Mouse (Mus musculus) embryonic facial prominence, embryonic 10.5 days (tissue): ENCODE data around the gene Gabbr2. TPM values are rescaled to one million over a fixed set of nuclear protein-coding genes. Genes with fewer than 3 reads are reported as not detected.
A peak's percentile ranks its signal among the peaks of the same experiment; 100 is the strongest.

ENCODE experiments used
- DNase-seq: peaks from one replicate; pipeline ENCODE4 v3.0.0-alpha.2; 2017; ENCODE audit warnings: low spot score
- H3K27ac ChIP-seq: fragments of 300-500 bp; sonication (generic); replicated peaks from 2 replicates; pipeline ENCODE4 v1.5.1; 2016; ENCODE audit warnings: mild to moderate bottlenecking
- H3K27me3 ChIP-seq: fragments of 300-500 bp; sonication (generic); replicated peaks from 2 replicates; pipeline ENCODE4 v1.6.1; 2016; ENCODE audit warnings: low read depth, mild to moderate bottlenecking; ENCODE audit not compliant: poor library complexity, severe bottlenecking
- H3K36me3 ChIP-seq: fragments of 300-500 bp; sonication (generic); replicated peaks from 2 replicates; pipeline ENCODE4 v1.6.1; 2016; ENCODE audit warnings: mild to moderate bottlenecking, moderate library complexity
- H3K4me1 ChIP-seq: fragments of 300-500 bp; sonication (generic); 2 replicates; pipeline ENCODE4 v1.6.1; 2016
- H3K4me3 ChIP-seq: fragments of 300-500 bp; sonication (generic); 2 replicates; pipeline ENCODE4 v1.5.1; 2016; ENCODE audit warnings: mild to moderate bottlenecking, moderate library complexity
- H3K9me3 ChIP-seq: fragments of 300-500 bp; sonication (generic); 2 replicates; pipeline ENCODE4 v1.6.1; 2016; ENCODE audit warnings: mild to moderate bottlenecking
- WGBS: fragments of 180-500 bp; shearing (Covaris S2); methylation state at CpG from one replicate; pipeline ENCODE4 v1.1.7; 2016; 5-methylcytosine and 5-hydroxymethylcytosine counted together
- polyA plus RNA-seq: library from polyadenylated mRNA; unstranded; fragments of >200 nt; fragmentation: Nextera tagmentation; extraction: Ambion mirVana; gene quantifications from 2 replicates; pipeline ENCODE4 v1.2.1, GENCODE M21; 2016

The Gabbr2 gene
- polyA plus RNA-seq, 1 experiment from 2014 or later, result 0.30 TPM

DNA sequence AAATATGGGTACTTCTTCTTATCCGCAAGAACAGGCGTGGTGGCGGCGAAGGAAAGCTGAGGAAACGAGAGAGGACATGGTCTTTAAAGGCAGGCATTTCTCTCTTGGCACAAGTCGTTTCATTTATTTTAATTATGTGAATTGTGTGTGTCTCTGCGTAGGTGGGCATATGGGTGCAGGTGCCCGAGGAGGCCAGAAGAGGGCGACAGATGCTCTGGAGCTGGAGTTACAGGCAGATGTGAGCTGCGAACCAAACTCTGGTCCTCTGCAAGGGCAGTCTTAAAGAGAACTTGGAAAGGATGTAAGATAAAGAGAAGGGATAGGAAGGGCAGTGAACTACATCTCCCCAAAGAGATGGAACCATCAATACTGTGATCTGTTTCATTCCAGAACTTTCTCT lies 145.3 kb downstream of the Gabbr2 start:
- Histone ChIP-seq H3K27ac (no peak overlapping the region), H3K9me3 (peaks cover 3% of the 10 kb centered on the region; the same call in 1 of the 2 replicates), H3K36me3 (no peaks in the 10 kb centered on the region), H3K4me1 (peaks cover 11% of the 10 kb centered on the region; the same call in 1 of the 2 replicates), H3K4me3 (no peak overlapping the region), H3K27me3 (no peaks in the 10 kb centered on the region)
- no peak for DNase-seq
- WGBS, result 92% methylated on average over 10 of the region's 10 CpGs

DNA sequence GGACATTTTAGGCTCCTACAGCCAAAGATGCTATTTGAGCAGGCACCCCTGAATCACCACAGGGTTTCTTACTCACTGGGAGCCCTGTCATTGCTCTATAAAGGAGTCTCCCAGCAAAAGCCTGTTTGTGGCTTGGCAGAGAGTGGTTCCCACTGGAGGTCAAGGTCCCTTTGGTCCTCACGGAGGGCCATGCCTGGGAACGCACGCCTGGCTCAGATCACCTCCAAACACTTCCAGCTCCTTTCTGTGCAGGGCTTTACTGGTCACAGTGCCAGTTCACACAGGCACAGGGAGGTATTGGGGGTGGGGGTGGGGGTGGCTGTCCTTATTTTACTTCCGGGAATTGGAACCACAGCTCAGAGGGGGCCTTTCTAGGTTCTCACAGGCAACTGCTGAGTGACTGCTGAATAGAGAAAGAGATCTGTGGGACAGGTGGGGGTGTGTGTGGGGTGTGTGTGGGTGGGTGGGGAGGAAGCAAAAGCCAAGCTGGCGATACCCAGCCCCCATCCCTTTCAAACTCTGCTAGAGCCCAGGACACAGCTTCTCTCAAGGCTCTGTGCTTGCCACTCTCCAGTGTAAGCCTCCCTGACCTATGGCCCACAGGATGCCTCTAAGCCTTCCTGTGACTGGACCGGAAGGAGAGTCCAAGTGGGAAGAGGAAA lies 146.6 kb downstream of the Gabbr2 start:
- no peak for DNase-seq
- H3K9me3 ChIP-seq, result no peaks in the 10 kb centered on the region
- no peak overlapping the region for H3K27ac ChIP-seq
- no peaks in the 10 kb centered on the region for H3K36me3 ChIP-seq
- H3K4me3 ChIP-seq, result no peak overlapping the region
- H3K27me3 ChIP-seq, result no peaks in the 10 kb centered on the region
- 68% methylated on average over 6 of the region's 6 CpGs for WGBS
- peaks cover 11% of the 10 kb centered on the region; the same call in 1 of the 2 replicates for H3K4me1 ChIP-seq

DNA sequence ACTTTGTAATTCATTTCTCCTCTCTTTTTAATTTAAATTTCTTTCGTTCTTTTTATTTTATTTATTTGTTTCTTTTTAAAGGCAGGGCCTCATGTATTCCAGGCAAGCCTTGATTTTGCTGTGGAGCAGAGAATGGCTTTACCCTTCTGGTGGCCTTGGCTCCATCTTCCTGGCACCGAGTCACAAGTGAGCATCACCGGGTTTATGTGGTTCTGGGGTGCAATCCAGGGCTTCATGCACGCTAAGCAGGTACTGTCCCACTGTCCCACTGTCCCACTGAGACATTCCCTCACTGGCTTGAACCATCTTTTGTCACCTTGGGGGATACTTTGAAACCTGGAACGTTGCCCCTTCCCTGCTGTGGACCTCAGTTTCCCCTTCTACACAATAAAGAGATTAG lies 147.1 kb downstream of the Gabbr2 start:
- no peak overlapping the region for H3K4me3 ChIP-seq
- 77% methylated on average over 5 of the region's 5 CpGs for WGBS
- H3K4me1 ChIP-seq, result peaks cover 11% of the 10 kb centered on the region; the same call in 1 of the 2 replicates
- H3K36me3 ChIP-seq, result no peaks in the 10 kb centered on the region
- H3K9me3 ChIP-seq, result no peaks in the 10 kb centered on the region
- no peaks in the 10 kb centered on the region for H3K27me3 ChIP-seq
- H3K27ac ChIP-seq, result no peak overlapping the region
- DNase-seq, result no peak

GRCm38 (mm10) chr4:46842596-46842995 lies 149.1 kb downstream of the Gabbr2 start:
- no peak overlapping the region for H3K27ac ChIP-seq
- no peaks in the 10 kb centered on the region for H3K36me3 ChIP-seq
- peaks cover 11% of the 10 kb centered on the region; the same call in 1 of the 2 replicates for H3K4me1 ChIP-seq
- no peak overlapping the region for H3K4me3 ChIP-seq
- no peaks in the 10 kb centered on the region for H3K9me3 ChIP-seq
- DNase-seq, result no peak
- H3K27me3 ChIP-seq, result no peaks in the 10 kb centered on the region
- WGBS, result 95% methylated on average over 7 of the region's 7 CpGs

DNA sequence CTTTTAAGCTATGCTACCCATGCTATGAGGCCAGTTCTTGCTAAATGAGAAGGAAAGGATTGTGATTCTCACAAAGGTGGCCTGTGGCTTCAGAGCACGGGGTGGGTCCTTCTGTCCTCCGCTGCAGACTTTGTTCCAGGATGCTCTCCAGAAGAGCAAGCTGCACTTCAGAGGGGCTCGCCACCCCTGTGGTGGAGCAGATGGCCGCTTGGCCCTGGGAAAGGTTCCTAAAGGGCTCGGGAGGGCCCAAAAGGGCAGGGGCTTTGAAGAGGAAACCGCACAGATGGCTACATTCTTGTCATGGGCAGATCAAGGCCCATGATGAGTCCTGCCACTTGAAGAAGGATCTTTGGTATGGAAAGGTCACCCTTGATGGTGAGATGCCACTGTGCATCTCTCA lies 151.5 kb downstream of the Gabbr2 start:
- Histone ChIP-seq H3K27ac (no peak overlapping the region), H3K27me3 (no peaks in the 10 kb centered on the region; the same call in 1 of the 2 replicates), H3K4me1 (peaks cover 8% of the 10 kb centered on the region; the same call in 1 of the 2 replicates), H3K36me3 (no peaks in the 10 kb centered on the region), H3K4me3 (no peak overlapping the region), H3K9me3 (no peaks in the 10 kb centered on the region)
- WGBS, result 87% methylated on average over 6 of the region's 6 CpGs
- no peak for DNase-seq

DNA sequence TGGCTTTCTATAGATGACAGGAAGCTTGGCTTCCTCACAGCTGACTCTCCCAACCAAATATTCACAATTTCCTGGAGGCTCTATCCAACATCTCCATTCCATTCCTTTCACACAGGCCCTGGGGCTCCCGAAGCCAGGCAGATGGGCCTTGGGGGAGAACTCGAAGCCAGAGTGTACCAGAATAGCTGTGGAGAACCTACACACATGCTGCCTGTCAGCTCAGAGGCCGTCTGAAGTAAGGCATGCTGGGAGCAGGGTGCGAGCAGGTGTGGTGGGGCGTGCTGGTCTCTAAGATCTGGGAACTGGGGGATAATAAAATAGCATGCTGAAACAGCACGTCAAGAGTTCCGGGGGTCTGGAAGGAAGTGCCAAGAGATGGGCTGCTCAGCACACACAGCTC lies 154.3 kb downstream of the Gabbr2 start:
- no peaks in the 10 kb centered on the region for H3K36me3 ChIP-seq
- 85% methylated on average over 7 of the region's 7 CpGs for WGBS
- no peaks in the 10 kb centered on the region for H3K9me3 ChIP-seq
- no peaks in the 10 kb centered on the region; the same call in 1 of the 2 replicates for H3K27me3 ChIP-seq
- no peak for DNase-seq
- peaks cover 3% of the 10 kb centered on the region; the same call in 1 of the 2 replicates for H3K4me1 ChIP-seq
- no peak overlapping the region for H3K4me3 ChIP-seq
- no peak overlapping the region for H3K27ac ChIP-seq

DNA sequence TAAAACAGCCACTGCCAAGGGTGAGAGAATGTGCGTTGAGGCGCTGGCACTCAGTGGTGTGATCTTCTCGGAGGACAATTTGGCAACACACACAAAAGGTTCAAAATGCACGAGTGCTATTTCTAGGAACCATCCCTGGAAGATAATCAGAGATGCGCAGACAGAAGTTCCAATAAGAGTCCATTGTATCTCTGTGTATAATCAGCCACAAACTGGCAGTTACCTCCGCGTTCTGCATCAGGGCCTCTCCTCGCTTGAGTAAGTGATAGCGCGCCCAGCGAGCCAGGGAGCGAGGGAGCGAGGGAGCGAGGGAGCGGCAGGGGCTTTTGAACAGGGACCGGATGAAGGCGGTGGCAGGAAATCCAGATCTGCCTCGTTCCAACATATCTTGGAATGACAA lies 155.6 kb downstream of the Gabbr2 start:
- Histone ChIP-seq H3K4me1 (peaks cover 3% of the 10 kb centered on the region; the same call in 1 of the 2 replicates), H3K4me3 (no peak overlapping the region), H3K27ac (no peak overlapping the region), H3K36me3 (no peaks in the 10 kb centered on the region), H3K9me3 (no peaks in the 10 kb centered on the region), H3K27me3 (no peaks in the 10 kb centered on the region; the same call in 1 of the 2 replicates)
- WGBS, result 69% methylated on average over 18 of the region's 18 CpGs
- no peak for DNase-seq

GRCm38 (mm10) chr4:46835064-46835463 lies 156.6 kb downstream of the Gabbr2 start:
- no peak overlapping the region for H3K4me3 ChIP-seq
- H3K27ac ChIP-seq, result no peak overlapping the region
- H3K27me3 ChIP-seq, result no peaks in the 10 kb centered on the region; the same call in 1 of the 2 replicates
- DNase-seq, result no peak
- H3K9me3 ChIP-seq, result no peaks in the 10 kb centered on the region
- no peaks in the 10 kb centered on the region for H3K36me3 ChIP-seq
- 95% methylated on average over 14 of the region's 14 CpGs for WGBS
- peaks cover 3% of the 10 kb centered on the region; the same call in 1 of the 2 replicates for H3K4me1 ChIP-seq

GRCm38 (mm10) chr4:46832834-46833544 lies 158.7 kb downstream of the Gabbr2 start:
- Histone ChIP-seq H3K9me3 (no peaks in the 10 kb centered on the region), H3K36me3 (no peaks in the 10 kb centered on the region), H3K27me3 (no peaks in the 10 kb centered on the region; the same call in 1 of the 2 replicates), H3K4me3 (no peak overlapping the region), H3K27ac (no peak overlapping the region), H3K4me1 (peaks cover 19% of the 10 kb centered on the region)
- DNase-seq, result peak; percentile 48
- WGBS, result 42% methylated on average over 12 of the region's 12 CpGs

- Histone ChIP-seq H3K4me1 (peaks cover 33% of the 10 kb centered on the region), H3K4me3 (no peak overlapping the region), H3K27me3 (no peaks in the 10 kb centered on the region), H3K9me3 (no peaks in the 10 kb centered on the region), H3K36me3 (no peaks in the 10 kb centered on the region), H3K27ac (no peak overlapping the region)
- WGBS, result 65% methylated on average over 2 of the region's 2 CpGs
- DNase-seq, result no peak
These were observed 162.0 kb downstream of the Gabbr2 start for GRCm38 (mm10) chr4:46829656-46830055.

GRCm38 (mm10) chr4:46828141-46828571 lies 163.5 kb downstream of the Gabbr2 start:
- Histone ChIP-seq H3K9me3 (no peaks in the 10 kb centered on the region), H3K27me3 (no peaks in the 10 kb centered on the region), H3K4me1 (peaks cover 33% of the 10 kb centered on the region), H3K27ac (no peak overlapping the region), H3K4me3 (no peak overlapping the region), H3K36me3 (no peaks in the 10 kb centered on the region)
- 74% methylated on average over 5 of the region's 5 CpGs for WGBS
- no peak for DNase-seq

DNA sequence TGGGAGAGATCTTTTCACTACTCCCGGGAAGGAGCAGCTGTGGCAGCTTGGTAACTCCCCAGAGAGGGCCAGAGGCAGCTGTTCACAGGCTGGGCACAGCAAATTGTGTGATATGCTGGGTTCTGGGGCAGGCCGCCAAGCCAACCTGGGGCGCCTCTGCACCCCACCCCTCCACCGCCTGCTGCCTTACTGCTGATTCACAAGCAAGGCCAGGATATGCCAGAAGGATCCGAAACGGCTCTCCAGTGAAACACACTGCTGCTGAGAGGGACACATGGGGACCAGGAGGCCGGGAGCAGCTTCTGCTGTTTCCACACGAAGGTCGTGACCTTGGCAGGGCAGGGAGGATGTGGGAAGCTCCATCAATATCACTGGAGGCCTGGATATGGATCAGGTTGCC lies 164.2 kb downstream of the Gabbr2 start:
- 49% methylated on average over 9 of the region's 9 CpGs for WGBS
- H3K4me1 ChIP-seq, result peaks cover 33% of the 10 kb centered on the region
- peak overlapping the region; percentile 46; the same call in 1 of the 2 replicates for H3K27ac ChIP-seq
- no peaks in the 10 kb centered on the region for H3K9me3 ChIP-seq
- H3K27me3 ChIP-seq, result no peaks in the 10 kb centered on the region
- H3K36me3 ChIP-seq, result no peaks in the 10 kb centered on the region
- peak; percentile 34 for DNase-seq
- no peak overlapping the region for H3K4me3 ChIP-seq
